Mouse (Mus musculus) bone marrow, adult 2 months (tissue): Measurements from ENCODE around the gene Kif5c.

Experiments used
- CTCF ChIP-seq: fragments of 200-500 bp; IDR thresholded peaks from 2 replicates; pipeline ENCODE4 v1.5.1; 2011; ENCODE audit warnings: low read length, control low read depth; ENCODE audit not compliant: control insufficient read depth, insufficient read depth
- POLR2A ChIP-seq: fragments of 200-500 bp; IDR thresholded peaks from 2 replicates; pipeline ENCODE4 v1.6.1; 2011; ENCODE audit warnings: low read depth, mild to moderate bottlenecking, control low read depth, low read length, borderline replicate concordance; ENCODE audit not compliant: control insufficient read depth

- no peak for TF ChIP-seq POLR2A
- TF ChIP-seq CTCF = no peak
These were observed 93.3 kb downstream of the Kif5c start for GRCm38 (mm10) chr2:49712336-49712887.
